Mouse (Mus musculus) midbrain, embryonic 14.5 days (tissue): Measurements from ENCODE around the gene Phldb2. TPM values are rescaled to one million over a fixed set of nuclear protein-coding genes. Genes with fewer than 3 reads are reported as not detected.

Experiments
- ATAC-seq: fragments of 200-750 bp; cut with Nextera tagmentation; 2 replicates; pipeline ENCODE4 v1.8.0; 2017; ENCODE audit warnings: moderate number of reproducible peaks, moderate library complexity; ENCODE audit not compliant: low FRiP score, low TSS enrichment
- DNase-seq: peaks from one replicate; pipeline ENCODE4 v3.0.0-alpha.2; 2015
- H3K27ac ChIP-seq: fragments of 300-500 bp; sonication (generic); replicated peaks from 2 replicates; pipeline ENCODE4 v1.5.1; 2014; ENCODE audit warnings: mild to moderate bottlenecking, low read depth, low read length, moderate library complexity
- H3K27me3 ChIP-seq: fragments of 300-500 bp; sonication (generic); 2 replicates; pipeline ENCODE4 v1.6.1; 2014; ENCODE audit warnings: low read length, control low read depth, mixed read lengths; ENCODE audit not compliant: control insufficient read depth, insufficient read depth
- H3K36me3 ChIP-seq: fragments of 300-500 bp; sonication (generic); 2 replicates; pipeline ENCODE4 v1.6.1; 2014; ENCODE audit warnings: low read length, control low read depth; ENCODE audit not compliant: control insufficient read depth, insufficient read depth
- H3K4me1 ChIP-seq: fragments of 300-500 bp; sonication (generic); 2 replicates; pipeline ENCODE4 v1.6.1; 2014; ENCODE audit warnings: mild to moderate bottlenecking, antibody characterized with exemption, low read length, control low read depth; ENCODE audit not compliant: control insufficient read depth, insufficient read depth
- H3K4me2 ChIP-seq: fragments of 300-500 bp; sonication (generic); 2 replicates; pipeline ENCODE4 v1.6.1; 2014; ENCODE audit warnings: mild to moderate bottlenecking, low read length, moderate library complexity
- H3K4me3 ChIP-seq: fragments of 300-500 bp; sonication (generic); replicated peaks from 2 replicates; pipeline ENCODE4 v1.5.1; 2014; ENCODE audit warnings: low read depth, low read length
- H3K9ac ChIP-seq: fragments of 300-500 bp; sonication (generic); replicated peaks from 2 replicates; pipeline ENCODE4 v1.6.1; 2014; ENCODE audit warnings: mild to moderate bottlenecking, low read length, moderate library complexity
- H3K9me3 ChIP-seq: fragments of 300-500 bp; sonication (generic); 2 replicates; pipeline ENCODE4 v1.6.1; 2016; ENCODE audit warnings: low read length, control low read depth, mixed read lengths; ENCODE audit not compliant: control insufficient read depth
- WGBS: fragments of 180-500 bp; shearing (Covaris S2); extraction: QIAGEN DNeasy Blood & Tissue Kit; methylation state at CpG from one replicate; pipeline ENCODE4 v1.1.7; 2014; 5-methylcytosine and 5-hydroxymethylcytosine counted together
- polyA plus RNA-seq: library from polyadenylated mRNA; unstranded; fragments of >200 nt; fragmentation: Nextera tagmentation; extraction: Ambion mirVana; gene quantifications from 2 replicates; pipeline ENCODE4 v1.2.1, GENCODE M21; 2014

Gene Phldb2
- polyA plus RNA-seq, 1 experiment from 2014 or later, result 6.4 TPM

DNA sequence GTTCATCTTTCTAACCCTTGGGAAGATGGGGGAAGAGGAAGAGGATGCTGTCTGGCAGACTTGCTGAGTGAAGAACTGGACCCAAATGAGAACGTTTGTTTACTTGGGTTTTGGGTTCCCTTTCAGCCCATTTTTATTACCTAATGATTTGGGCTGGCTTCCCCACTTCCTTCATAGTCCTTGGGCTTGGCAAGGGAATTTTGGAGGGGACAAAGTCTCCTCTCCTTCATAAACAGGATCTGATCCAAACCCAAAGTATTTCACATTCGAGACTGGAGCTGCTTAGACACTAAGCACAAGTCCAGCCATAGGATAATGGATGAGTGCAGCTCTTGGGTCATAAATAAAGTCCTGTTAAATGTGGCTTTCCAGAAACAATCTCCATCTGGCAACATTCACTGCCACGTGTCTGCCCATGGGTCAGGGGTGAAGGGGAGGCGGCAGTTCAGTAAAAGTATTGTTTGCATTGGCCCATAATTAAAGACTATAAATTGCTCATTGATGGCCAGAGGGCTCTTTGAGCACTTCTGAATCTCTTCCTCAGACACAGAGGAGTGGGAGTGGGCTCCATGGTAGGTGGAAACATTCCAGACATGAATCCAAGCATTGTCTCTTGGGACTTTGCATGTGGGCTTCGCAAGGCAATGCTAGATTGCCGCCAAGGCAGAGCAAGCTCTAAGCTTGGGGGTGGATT lies 29.5 kb downstream of the Phldb2 start:
- H3K27ac ChIP-seq, result no peak overlapping the region

DNA sequence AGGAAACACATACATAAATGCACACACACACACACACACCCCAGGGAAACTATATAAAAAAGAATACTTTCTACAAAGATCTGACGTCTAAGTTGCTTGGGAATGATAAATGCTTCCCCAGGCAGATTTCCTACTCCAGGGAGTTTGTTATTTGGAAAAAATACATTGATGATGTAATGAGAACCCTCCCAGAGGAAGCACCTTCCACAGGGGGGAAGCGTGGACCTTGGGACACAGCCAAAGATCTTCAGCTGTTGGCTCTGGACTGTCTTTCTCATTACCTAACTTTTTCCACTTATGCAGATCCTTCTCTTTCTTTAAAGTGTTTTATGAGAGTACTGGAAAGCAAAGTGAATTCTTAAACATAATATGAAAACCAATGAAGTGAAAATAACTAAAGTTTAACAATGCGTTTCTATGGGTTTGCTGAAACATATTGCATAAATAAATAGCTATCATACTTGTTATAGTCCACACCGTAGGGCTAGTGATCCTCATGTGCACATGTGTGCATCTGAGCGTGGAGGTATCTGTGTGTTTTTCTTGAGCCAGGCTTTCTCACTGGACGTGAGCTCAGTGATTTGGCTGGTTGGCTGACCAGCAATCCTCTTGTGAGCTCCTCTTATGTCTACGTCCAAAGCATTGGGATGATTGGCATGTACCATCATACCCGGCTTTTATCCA lies 30.7 kb downstream of the Phldb2 start:
- DNase-seq (no peak), ATAC-seq (no peak)
- Histone ChIP-seq H3K9me3 (no peaks in the 10 kb centered on the region), H3K27ac (no peak overlapping the region), H3K9ac (no peak overlapping the region), H3K36me3 (no peaks in the 10 kb centered on the region), H3K27me3 (no peaks in the 10 kb centered on the region), H3K4me2 (no peak overlapping the region), H3K4me3 (no peak overlapping the region), H3K4me1 (no peaks in the 10 kb centered on the region)
- 84% methylated on average over 8 of the region's 8 CpGs for WGBS

More for the DNA sequence above, 29.5 kb downstream of the Phldb2 start:
- no peak overlapping the region for H3K9ac ChIP-seq
- no peaks in the 10 kb centered on the region for H3K4me1 ChIP-seq
- no peaks in the 10 kb centered on the region for H3K9me3 ChIP-seq
- H3K36me3 ChIP-seq, result no peaks in the 10 kb centered on the region
- no peak overlapping the region for H3K4me3 ChIP-seq
- H3K27me3 ChIP-seq, result no peaks in the 10 kb centered on the region
- ATAC-seq, result no peak
- 89% methylated on average over 6 of the region's 6 CpGs for whole genome bisulfite sequencing
- H3K4me2 ChIP-seq, result no peak overlapping the region
- no peak for DNase-seq

DNA sequence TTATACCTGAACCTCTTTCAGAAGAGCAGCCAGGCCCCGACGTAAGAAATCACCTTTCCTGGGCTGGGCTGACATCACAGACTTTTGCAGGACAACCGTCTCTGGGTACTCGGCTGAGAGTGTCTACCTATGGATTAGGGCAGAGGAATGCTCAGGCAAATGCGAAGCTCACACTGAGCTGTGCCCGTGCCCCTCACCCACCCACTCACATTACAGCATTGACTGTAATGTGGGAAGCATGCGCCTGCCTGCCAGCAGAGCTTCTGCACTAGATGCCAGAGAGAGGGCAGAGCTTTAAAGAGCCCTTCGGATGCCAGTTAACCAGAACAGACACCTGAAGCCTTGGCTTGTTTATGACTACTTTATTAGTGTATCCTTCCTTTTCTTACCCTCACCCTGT lies 33.8 kb downstream of the Phldb2 start:
- H3K9me3 ChIP-seq, result no peaks in the 10 kb centered on the region
- no peaks in the 10 kb centered on the region for H3K27me3 ChIP-seq
- H3K4me2 ChIP-seq, result no peak overlapping the region
- H3K9ac ChIP-seq, result no peak overlapping the region
- DNase-seq (no peak), ATAC-seq (no peak)
- WGBS, result 83% methylated on average over 8 of the region's 8 CpGs
- no peak overlapping the region for H3K4me3 ChIP-seq
- no peak overlapping the region for H3K27ac ChIP-seq
- no peaks in the 10 kb centered on the region for H3K36me3 ChIP-seq
- H3K4me1 ChIP-seq, result no peaks in the 10 kb centered on the region

DNA sequence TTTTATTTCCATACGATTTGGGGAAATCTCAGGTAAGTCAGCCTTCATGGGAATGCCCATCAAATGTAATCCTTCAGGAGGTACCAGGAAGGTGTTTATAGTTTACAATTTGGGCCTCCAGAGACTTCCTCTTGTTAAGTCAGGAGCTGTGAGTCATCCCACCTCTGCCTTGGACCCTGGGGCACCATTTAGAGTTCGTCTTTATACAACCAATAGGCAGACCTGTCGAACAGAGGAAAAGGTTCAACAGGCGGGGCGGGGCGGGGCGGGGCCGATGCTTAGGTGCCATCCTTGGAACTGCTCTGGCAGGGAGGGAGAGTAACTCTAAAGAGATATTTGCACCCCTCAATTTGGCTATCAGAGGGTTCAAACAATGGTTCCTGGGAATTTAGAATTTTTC lies 49.8 kb downstream of the Phldb2 start:
- no peaks in the 10 kb centered on the region for H3K27me3 ChIP-seq
- no peaks in the 10 kb centered on the region for H3K9me3 ChIP-seq
- no peak for DNase-seq
- 93% methylated on average over 8 of the region's 8 CpGs for WGBS
- no peaks in the 10 kb centered on the region for H3K4me1 ChIP-seq
- H3K36me3 ChIP-seq, result no peaks in the 10 kb centered on the region
- H3K4me2 ChIP-seq, result no peak overlapping the region
- no peak overlapping the region for H3K4me3 ChIP-seq
- ATAC-seq, result no peak
- H3K27ac ChIP-seq, result no peak overlapping the region
- no peak overlapping the region for H3K9ac ChIP-seq

DNA sequence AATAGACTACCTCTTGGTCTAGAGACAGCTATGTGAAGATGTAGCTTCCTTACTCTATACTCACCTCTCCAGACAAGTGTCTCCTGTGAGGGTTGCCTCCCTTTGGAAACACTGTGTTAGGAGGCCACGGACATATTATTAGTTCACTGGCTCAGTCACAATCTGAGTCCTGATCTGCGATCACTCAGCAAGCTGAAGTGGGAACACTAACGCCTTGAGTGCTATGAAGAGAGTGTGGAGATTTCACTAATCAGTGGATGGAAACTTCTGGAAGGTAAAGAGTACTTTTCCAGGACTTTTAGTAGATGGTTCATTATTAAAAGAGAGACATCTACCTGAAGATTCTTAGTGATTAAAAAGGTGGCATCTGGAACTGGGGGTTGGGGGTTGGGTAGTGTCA lies 54.9 kb downstream of the Phldb2 start:
- no peak for ATAC-seq
- Histone ChIP-seq H3K4me2 (no peak overlapping the region), H3K27me3 (no peaks in the 10 kb centered on the region), H3K27ac (no peak overlapping the region), H3K4me1 (no peaks in the 10 kb centered on the region), H3K4me3 (no peak overlapping the region), H3K9ac (no peak overlapping the region), H3K36me3 (no peaks in the 10 kb centered on the region), H3K9me3 (no peaks in the 10 kb centered on the region)
- DNase-seq, result no peak
- WGBS, result 90% methylated on average over 3 of the region's 3 CpGs

DNA sequence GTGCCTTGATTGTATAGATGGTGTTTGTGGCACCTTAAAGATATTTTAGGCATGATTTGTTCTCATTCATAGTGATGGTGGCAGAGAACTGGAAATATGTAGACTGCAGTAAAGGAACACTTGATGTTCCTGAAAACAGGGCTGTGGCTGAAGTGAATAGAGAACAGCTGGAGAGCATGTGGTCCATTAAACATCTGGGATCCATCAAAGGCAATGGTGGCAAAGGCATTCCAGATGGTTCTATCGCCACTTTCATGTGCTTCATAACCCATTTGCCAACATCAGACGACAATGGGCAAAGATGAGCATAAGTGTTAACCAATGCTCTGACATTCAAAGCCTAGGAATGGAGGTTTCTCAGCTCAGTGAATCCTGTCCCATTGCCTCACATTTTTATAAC lies 56.8 kb downstream of the Phldb2 start:
- WGBS, result 79% methylated on average over 2 of the region's 2 CpGs

DNA sequence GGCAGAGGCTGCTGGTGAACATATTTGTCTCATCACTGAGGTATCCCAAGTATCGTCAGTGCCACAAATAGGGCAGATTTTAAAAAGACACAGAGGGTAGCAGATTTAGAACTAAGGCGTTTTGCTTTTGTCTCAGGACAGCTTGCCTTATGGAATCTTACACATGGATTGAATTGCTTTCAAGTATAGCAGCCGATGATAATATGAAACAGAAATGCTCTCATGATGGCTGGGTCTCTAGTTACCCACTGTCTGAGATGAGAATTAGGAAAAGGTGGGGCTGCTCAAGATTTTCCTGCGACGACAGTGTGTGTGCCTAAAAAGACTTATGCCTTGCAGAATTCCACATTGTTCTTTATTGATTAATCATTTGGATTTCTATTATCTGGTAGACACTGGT lies 58.4 kb downstream of the Phldb2 start:
- ATAC-seq (no peak), DNase-seq (no peak)
- H3K4me2 ChIP-seq, result no peak overlapping the region
- WGBS, result 81% methylated on average over 5 of the region's 5 CpGs
- no peaks in the 10 kb centered on the region for H3K4me1 ChIP-seq
- H3K9me3 ChIP-seq, result no peaks in the 10 kb centered on the region
- H3K27ac ChIP-seq, result no peak overlapping the region
- no peak overlapping the region for H3K9ac ChIP-seq
- H3K36me3 ChIP-seq, result no peaks in the 10 kb centered on the region
- no peaks in the 10 kb centered on the region for H3K27me3 ChIP-seq
- no peak overlapping the region for H3K4me3 ChIP-seq

More for the DNA sequence above, 56.8 kb downstream of the Phldb2 start:
- Histone ChIP-seq H3K4me3 (no peak overlapping the region), H3K9ac (no peak overlapping the region), H3K4me2 (no peak overlapping the region), H3K27ac (no peak overlapping the region), H3K27me3 (no peaks in the 10 kb centered on the region), H3K36me3 (no peaks in the 10 kb centered on the region), H3K4me1 (no peaks in the 10 kb centered on the region), H3K9me3 (no peaks in the 10 kb centered on the region)
- ATAC-seq (no peak), DNase-seq (no peak)

DNA sequence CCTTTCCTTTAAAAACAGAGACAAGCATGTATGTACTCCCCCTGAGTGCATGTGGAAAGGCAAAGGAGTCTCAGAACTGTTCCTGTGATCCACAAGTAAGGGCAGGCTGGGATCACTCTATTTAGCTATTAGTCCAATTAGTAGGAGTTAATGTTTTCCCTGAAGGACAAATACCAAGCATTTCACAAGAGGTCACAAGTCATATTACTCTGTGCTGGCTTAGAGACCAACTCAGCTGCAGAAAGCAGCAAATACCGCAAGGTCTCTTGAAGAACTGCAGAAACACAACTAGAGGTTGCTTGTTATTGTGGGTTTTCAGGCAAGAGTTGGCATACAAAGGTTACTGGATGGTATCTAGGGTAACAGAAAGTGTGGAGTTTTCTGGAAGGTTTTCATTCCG lies 59.6 kb downstream of the Phldb2 start:
- DNase-seq (no peak), ATAC-seq (no peak)
- no peaks in the 10 kb centered on the region for H3K9me3 ChIP-seq
- no peaks in the 10 kb centered on the region for H3K4me1 ChIP-seq
- no peak overlapping the region for H3K4me3 ChIP-seq
- no peak overlapping the region for H3K9ac ChIP-seq
- H3K27ac ChIP-seq, result no peak overlapping the region
- no peaks in the 10 kb centered on the region for H3K27me3 ChIP-seq
- H3K36me3 ChIP-seq, result no peaks in the 10 kb centered on the region
- H3K4me2 ChIP-seq, result no peak overlapping the region
- WGBS, result 96% methylated on average over 2 of the region's 2 CpGs

DNA sequence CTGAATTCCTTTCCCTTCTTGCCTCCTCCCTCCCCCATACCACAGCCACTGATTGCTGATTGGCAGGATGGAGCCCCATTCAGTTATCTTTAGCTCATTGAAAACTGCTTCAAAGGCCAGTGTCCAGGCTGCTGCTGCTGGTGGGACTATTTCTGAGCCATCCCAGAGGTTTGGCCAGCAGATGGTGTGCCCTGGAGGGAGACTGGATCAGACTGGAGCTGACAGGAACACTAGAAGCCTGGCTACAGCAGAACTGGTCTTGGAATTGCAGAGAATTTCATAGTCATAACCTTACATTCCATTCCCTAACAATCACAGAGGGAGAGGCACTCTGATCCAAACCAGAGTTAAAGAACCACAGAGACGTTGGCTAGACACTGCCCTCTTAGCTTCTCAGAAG lies 60.5 kb downstream of the Phldb2 start:
- WGBS, result 51% methylated on average over 1 of the region's 1 CpGs
- H3K4me2 ChIP-seq, result no peak overlapping the region
- H3K9me3 ChIP-seq, result no peaks in the 10 kb centered on the region
- no peaks in the 10 kb centered on the region for H3K27me3 ChIP-seq
- H3K9ac ChIP-seq, result no peak overlapping the region
- DNase-seq, result no peak
- no peak for ATAC-seq
- no peaks in the 10 kb centered on the region for H3K4me1 ChIP-seq
- H3K27ac ChIP-seq, result no peak overlapping the region
- no peak overlapping the region for H3K4me3 ChIP-seq
- no peaks in the 10 kb centered on the region for H3K36me3 ChIP-seq
